Mouse (Mus musculus) layer of hippocampus, postnatal 10 days (tissue): ENCODE measurements around the gene Tbc1d4. TPM values are rescaled to one million over a fixed set of nuclear protein-coding genes. Genes with fewer than 3 reads are reported as not detected.

Source experiments
- DNase-seq, 2 experiments: peaks; one replicate each; pipeline ENCODE4 v3.0.0; 2021; ENCODE audit warnings: low spot score in 2 of 2
- total RNA-seq, 2 experiments: library from RNA; stranded (reverse); gene quantifications; 2 replicates each; pipeline ENCODE4 v1.2.3; 2021

The Tbc1d4 gene
- total RNA-seq, 2 experiments from 2014 or later: 8.0 to 8.1 TPM

DNA sequence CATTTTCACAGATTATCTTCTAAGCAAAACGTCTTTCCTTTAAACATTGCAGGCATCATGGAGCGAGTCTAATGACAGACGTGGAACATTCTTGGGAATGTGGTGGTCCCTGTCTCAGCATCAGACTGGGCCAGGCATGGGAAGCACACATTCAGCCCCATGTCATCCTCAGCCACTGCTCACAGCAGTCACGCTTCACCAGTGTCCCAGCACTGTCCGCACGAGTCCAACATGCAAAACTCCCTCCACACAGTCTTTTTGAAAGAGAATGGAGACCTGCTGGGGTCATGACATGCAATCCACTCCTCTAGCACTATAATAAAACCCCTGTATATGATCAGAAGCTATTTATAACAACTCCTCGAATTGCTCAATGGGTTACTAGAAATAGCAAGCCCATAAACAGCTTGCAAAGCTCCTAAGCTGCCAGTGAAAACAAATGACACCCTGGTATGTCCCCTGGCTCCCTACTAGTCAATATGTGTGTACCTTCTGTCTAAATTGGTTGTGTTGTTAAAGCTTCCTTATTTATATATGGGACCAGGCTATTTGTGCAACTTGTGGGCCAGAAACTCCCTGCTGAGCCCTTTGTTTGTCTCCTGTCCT lies 76.8 kb downstream of the Tbc1d4 start:
- no peak for DNase-seq

DNA sequence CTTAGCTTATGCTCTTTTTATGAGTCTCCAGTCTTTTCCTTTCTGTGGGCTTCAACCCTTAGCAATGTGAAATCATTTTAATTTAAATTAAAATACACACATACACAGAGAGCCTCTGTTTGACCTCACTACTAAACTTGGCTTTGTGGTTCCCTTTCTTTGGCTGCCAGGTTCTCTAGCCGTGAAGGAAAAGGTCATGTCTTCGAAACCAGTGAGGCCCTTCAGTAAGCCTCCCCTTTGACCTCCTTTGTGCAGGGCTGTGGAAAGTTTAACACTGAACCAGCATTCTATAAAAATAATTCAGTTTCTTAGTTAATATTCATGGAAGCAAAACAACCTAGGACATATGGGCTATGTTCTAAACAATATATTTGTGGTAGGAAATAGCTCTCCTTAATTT lies 78.5 kb downstream of the Tbc1d4 start:
- DNase-seq: no peak

DNA sequence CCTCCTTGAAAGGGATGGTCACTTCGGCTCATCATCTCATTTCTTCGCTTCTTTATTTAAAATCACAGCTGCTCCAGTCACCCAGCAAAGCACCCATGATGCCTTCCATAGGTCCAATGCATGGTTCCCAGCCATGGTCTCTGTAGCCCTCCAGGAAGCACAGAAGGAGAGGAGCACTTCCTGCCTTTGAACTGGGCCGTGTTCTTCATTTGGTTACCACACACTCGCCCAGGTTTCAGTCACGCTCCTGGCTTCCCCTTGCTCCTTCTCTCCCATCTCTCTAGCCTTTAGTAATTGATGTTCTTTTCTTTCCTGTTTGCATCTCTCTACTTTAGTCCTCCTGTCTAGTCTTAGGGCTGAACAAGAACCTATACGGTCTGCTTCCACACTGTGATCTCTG lies 79.8 kb downstream of the Tbc1d4 start:
- no peak for DNase-seq

DNA sequence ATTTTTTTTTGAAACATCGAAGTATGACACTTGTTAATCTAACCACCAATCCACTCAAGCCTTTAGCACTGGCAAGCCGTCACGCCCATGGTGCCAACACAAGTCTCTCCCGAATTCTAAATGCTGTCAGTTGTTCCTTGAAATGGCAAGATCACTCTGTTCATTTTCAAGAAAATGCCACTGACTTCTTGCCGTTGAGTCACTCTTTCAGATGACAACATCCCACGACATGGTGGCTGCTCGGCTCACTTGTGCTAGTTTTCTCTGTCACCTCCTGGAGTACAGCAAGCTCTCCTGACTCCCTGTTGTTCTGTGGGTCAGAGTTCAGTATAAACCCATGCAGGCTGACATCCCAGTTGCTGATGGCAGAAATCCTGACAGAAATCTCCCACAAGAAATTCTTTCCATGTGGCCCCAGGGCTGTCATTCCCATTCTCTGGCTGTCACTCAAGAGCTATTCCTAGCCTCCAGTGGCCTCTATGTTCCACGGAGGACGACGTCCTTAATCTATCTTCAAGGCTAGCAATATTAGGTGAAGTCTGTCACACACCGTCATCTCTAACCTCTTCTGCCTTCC lies 81.5 kb downstream of the Tbc1d4 start:
- no peak for DNase-seq

DNA sequence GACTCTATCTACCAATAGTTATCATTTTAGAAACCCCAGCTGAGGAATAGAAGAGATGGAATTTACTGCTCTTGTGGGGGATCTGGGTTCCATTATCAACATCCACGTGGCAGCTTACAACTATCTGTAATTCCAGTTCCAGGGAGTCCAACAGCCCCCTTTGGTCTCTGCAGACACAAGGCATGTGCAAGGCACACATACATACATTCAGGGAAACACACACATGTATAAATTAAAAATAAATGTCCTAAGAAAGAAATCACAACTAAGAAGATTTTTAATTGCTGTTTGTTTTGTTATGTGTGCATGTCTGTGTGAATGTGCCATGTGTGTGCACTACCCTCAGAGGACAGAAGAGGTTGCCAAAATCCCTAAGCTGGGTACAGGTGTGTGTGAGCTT lies 82.5 kb downstream of the Tbc1d4 start:
- no peak for DNase-seq

DNA sequence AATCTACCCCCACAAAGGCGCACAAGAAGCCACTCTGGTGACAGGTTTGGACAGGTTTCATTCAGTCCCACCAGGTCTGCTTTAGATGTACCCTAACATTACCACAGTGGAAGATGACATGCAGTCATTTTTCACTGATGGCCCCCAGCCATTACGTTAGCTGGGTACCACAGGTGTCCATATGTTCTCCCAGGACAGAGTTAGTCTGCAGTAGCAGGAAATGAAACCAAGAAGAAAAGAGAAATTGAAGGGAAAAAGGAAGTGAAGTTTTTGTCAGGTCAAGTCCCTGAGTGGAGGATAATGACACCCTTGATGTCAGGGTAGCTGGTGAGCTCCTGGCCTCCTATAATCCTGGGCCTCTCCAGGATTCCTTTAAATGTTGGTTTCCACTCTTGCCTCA lies 89.0 kb downstream of the Tbc1d4 start:
- no peak for DNase-seq

DNA sequence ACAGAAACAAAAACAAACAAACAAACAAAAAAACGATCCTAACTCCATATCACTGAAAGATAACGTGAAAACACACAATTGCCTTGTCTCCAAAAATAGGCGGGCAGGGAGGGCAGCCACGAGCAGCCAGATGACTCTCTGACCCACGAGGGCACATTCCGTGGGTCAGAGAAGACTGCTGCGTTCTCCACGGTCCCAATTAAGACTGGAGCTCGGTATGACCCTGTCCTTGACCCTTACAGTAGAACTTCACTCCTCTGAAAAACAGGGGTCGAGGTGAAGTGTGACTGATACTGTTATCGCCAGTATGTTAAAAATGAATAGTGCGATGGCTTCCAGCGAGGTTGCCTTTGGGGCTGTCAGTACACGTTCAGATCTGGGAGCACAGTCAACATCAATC lies 90.7 kb downstream of the Tbc1d4 start:
- DNase-seq: no peak

DNA sequence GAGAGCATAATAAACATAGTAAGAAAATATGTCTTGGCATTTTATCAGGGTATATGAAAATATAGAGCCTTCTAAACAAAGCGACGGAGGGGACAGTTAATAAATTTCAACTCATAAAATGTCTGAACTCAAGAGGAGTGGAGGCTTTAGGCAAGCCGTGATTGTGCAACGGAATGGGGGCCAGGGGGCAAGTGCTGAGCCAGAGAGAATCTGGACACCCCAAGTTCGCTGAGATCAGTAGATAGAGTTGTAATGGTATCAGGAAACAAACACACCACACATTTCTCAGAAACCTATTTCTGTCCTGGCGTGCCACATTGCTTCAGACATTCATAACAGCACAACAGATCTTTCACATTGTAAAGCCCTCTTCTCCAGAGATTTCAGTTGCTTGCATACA lies 91.2 kb downstream of the Tbc1d4 start:
- no peak for DNase-seq

DNA sequence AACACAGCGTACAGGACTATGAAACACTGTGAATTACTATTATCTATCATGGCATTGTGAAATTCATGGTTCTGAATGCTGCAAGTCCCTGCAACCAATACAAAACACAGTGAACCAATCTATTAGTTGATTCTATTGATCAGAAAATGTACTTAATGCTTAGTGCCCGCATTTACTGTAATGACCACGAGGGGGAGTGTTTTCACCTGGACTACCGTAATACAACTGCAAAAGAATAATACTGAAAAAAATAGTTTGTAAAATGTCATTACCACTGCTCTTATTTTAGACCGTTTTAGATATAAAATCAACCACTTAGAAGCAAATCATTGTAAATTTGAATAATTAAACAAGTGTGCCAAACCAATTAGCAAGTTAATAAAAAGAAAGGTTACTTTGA lies 91.7 kb downstream of the Tbc1d4 start:
- peak; percentile 43 to 51 for DNase-seq

DNA sequence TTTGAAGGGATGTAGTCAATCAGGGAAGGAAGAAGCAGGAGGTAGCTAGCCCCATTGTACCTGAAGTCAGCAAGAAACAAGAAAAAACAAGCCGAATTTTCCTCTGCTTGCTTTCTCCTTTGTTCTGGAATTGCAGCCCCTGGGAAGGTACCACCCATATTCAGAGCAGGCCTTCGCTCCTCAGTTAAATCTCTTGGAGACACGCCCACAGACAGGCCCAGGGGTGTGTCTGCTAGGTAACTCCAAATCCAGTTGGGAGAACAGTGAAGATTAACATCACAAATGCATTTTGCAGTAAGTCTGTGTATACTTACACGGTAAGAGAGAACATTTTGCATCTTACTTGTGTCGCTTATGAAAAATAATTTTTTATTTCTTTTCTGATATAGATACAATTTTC lies 92.1 kb downstream of the Tbc1d4 start:
- no peak for DNase-seq

DNA sequence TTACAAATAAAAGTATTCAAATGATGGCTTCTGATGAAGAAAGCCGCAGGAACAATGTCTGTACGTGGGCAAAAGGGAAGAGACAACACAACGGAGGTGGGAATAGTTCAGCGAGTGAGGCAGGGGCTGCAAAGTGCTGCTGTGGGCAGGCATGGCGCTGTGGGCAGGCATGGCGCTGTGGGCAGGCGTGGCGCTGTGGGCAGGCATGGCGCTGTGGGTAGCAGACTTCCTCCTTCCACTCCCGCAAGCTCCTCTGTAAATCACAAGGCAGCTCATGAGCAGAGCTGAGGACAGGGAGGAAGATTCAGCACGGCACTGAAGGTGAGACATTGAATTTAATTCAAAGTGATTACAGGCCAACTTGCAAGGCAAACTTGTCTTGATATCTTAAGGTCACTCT lies 93.0 kb downstream of the Tbc1d4 start:
- no peak for DNase-seq

DNA sequence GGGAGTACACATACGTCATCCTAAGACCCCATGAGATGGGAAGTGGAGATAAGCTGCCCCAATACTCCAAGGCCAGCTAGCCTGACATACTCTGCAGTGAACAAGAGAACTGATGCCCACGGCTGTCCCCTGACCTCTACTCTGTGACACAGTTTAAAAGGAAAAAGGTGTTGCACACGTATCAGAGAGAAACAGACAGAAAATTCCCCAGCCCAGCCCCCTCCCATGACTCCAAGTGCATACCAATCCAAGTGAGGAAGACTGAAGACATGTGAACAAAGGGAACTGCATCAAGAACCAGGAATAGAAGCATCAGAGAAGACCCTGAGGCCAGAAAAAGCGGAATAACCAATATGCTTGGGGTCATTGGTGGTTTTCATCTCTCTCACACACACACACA lies 93.7 kb downstream of the Tbc1d4 start:
- no peak for DNase-seq

DNA sequence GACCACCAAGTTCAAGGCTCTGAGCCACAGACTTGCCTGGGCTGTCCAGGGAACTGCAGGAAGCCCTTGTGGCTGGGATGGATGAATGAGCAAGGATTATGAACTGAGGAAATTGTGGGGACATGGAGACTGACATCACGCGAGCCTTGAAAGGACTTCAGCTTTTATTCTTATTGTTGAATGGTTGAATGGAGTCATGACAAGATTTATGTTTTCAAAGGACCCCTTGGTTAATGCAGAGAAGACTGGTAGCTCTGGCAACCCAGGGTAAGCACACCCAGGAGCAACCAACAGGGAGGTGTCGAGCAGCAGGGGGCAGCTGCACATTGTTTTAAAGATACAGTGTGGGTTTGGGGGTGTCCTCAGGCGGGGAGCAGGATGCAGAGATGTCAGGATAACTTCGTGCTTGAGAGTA lies 94.4 kb downstream of the Tbc1d4 start:
- DNase-seq: no peak

DNA sequence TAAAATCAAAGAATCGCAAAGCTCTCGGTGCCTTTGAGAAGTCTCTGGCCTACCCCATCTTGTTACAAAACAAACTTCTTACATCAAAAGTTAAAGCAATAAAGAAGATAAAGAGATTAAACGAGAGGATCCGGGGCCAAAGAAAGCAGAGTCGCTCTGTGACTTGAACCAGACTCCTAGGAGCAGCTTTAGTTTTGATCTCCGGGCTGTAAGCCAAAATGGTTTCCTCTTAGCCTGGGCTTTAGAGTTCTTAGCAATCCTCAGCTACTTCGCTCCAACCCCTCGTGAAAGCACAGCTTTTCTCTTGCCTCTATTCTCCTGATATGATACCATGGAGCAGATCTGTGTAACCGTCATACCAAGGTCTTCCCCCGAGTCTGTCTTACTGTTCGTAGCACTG lies 95.8 kb downstream of the Tbc1d4 start:
- no peak for DNase-seq

DNA sequence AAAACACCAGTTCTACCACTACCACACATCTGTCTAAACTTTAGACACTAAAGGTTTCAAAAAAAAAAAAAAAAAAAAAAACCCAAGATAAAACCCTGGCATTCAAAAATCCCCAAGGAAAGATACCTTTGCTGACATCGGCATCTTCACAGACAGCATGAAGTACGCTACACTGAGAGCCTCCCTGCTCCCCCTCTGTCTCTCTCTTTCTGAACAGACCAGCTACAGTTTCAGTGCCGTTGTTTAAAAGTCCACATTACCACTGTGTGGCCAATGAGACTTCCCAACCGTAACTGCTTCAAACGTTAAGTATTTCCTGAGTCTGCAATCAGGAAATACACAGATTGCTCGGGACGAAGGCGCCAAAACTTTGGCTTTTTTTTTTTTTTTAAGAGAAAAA lies 97.6 kb downstream of the Tbc1d4 start:
- DNase-seq: no peak

DNA sequence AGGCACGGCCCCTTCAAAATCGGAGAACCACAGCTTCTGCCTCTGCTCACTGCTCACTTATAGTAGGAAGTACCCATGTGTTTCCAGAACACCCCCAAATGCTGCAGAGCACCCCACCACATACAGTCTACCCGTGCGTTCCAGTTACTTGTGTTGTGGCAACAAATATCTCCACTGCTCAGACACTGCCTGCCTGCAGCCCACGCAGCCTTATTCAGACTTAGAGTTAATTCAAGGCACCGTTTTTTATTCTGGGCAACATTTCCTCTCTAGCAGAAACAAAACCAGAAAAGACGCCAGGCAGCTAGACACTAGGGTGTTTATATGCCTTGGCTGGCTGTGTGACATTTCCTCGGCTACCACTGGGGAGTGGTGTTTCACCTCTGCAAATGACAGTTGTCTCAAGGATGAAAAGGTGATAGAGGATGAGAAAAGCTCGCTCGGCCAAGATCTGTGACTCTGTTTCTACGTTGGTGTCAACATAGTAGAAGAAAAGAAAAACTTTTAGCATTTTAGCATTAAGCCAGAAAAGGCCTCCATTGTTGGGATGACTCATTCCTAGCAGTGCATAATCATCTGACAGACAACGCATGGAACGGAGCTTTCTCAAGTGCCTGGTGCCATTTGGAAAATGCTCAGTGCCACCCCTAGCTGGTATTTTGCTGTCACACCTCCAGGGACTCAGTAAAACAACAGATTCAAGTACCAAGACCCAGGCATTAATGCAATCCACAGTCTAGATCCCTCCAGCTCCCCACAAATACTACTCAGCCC lies 98.3 kb downstream of the Tbc1d4 start:
- DNase-seq: peak; percentile 22 to 36

DNA sequence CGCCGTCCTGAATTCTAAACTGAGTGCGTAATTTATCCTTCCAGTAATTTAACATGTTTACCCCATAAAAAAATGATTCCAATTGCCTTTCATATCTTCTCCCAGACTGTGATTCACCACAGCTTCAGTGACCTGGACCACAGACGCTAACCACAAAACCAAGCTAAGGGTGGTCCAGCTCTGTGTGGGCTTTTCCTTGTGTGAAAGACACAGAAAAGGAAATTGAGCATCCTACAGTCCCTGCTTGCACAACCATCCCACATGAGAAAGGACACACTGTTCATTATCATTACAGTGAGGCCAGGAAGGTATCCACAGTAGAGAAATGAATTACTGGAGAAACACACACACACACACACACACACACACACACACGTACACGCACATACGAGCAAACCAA lies 99.2 kb downstream of the Tbc1d4 start:
- DNase-seq: no peak

DNA sequence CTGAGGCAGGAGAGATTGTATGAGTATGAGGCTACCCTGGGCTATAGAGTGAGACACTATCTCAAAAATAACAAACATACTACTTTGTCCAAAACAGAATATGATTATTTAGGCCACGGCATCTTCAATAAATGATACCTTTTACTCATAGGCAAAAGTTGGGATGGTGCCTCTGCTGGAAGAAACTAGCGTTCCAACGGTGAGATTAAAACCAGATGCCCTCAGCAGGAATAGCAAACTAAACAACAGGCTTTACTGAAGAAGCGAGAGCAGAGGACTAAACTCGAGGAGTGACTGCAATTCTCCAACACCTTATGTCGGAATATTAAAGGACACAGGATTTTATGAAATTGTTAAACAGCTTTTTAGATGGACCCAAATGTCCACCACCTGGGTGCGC lies 101.0 kb downstream of the Tbc1d4 start:
- DNase-seq: no peak

DNA sequence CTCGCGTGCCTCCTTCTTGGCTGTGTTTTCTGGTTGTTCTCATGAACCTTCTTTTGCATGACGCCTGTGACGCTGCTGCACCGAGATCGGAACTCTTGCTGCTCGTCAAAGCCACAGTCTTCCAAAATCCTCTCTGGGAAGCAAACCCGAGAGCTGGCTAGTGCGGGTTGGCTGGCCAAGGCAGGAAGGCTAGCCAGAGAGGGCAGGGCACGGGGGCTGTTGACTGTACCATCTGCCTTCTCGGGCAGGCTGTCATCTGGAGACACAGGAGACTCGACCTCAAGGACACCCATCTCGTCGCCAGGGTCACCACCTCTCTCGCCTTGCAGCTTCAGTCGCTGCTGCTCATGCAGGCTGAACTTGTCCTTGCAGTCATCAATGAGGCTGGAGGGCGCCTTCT lies 101.8 kb downstream of the Tbc1d4 start:
- no peak for DNase-seq

DNA sequence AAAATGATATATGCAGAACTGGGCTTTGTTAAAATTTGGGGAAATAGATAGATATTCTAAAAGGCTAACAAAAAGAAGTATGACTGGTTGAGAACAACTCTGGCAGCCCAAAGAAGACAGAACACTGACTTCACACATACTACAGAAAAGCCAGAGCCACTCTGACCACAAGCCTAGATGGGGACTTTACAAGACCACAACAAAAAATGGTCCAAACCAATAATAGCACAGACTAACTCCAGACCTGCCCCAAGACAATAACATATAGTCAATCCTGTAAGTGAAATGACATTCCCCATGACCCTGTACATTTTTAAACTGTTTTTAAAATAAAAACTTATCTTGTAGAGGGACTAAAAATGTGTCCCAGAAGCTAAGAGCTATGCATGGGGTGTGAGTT lies 103.2 kb downstream of the Tbc1d4 start:
- no peak for DNase-seq

DNA sequence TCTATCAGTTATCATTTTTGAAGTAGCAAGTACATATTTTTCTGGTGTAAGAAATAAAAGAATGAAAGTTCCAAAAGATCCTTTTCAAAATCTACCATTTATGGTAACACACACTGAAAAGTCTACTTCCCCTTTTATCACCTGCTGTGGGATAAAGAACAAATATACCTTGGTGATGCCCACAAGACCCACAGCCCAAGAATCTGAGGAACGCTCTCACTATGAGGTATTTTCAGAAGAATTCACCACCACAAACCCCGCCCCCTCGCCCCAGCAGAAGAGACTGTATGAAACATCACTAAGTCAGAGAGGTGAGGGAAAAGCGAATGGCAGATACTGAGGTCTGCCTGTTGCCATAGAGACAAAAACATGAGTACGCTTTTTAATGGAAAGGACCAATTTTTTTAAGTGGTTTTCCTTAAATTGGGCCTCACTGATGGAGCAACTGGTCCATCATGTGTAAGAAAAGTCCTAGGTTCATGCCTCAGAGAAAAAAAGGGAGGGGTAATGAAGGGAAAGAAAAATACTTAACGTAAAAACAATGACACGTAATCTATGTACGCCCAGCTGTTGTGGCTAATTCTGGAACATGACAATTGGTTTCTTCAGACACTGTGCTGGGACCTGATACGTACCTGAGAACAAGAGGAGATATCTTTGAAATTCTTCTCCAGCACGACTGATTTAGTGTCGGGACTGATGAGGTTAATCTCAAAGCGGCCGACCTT lies 104.4 kb downstream of the Tbc1d4 start:
- no peak for DNase-seq
